Mouse (Mus musculus) T-cell, adult 2 months (primary cell): Measurements from ENCODE around the gene Supt6.
"Not testable (repeated sequence)": the region's sequence is repeated elsewhere in the genome, so short reads cannot be mapped to it uniquely, and the experiment has no call there.

ENCODE experiments used
- DNase-seq: peaks from one replicate; pipeline ENCODE4 v3.0.0; 2022; ENCODE audit warnings: low spot score

The Supt6 gene

DNA sequence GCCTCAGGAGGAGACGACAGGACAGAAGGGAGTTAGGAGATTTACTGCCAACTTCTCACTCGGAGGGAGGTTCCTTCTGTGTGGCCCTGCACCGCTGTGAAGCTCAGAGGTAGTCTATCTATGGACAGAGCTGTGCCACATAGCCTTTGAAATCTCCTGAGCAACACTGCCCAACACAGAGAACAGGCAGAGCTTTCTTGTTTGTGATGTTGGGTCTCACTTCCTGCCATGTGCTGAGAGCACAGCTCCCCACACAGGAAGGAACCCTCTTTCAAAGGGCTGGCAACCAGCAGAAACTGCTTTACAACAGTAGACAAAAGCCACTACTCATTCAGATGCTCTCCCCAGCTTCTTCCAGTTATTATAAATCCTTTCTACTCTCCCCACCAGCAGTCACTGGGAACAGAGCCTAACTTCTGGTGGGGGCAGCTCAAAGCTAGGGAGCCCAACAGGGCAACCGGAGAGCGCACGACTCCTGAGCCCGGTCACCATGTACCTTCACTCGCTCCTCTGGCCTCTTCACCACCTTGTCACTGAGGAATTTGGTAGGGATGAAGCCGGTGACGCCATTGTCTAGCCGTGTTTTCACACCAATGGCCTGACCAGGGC, 30.0 kb downstream of the Supt6 start:
- peak; percentile 57 for DNase-seq

DNA sequence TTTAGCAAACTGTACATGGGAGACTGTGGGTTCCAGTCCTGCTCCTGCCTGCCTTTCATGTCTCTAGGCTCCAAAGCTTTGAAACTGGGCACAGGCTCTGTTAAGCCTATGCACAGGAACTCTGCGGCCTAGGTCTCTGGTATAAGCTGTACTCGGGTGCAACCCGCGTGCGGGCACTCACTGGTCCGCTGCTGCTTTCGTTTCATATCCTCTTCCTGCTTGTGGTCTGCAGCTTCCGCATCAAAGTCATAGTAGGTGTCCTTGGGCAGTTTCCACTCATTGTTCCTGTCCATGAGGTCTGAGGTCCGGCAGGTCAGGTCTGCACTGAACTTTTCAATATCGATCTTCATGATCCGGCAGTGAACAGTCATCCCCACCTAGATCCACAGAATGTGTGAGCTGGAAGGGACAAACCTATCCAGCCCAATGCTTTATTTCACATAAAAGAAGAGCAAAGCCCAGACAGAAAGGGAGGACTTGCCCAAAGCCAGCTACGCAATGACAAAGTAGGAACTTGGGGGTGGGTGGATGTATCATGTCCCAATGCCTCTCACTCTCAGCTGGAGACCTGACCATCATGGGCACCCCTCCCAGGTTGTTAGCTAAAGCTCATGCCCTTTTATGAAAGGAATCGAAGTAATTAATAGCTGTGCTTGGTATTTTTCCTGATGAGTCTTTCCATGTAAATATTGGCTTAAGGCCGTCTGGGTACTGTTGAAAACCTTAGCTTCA, 32.5 kb downstream of the Supt6 start:
- peak; percentile 34 for DNase-seq

DNA sequence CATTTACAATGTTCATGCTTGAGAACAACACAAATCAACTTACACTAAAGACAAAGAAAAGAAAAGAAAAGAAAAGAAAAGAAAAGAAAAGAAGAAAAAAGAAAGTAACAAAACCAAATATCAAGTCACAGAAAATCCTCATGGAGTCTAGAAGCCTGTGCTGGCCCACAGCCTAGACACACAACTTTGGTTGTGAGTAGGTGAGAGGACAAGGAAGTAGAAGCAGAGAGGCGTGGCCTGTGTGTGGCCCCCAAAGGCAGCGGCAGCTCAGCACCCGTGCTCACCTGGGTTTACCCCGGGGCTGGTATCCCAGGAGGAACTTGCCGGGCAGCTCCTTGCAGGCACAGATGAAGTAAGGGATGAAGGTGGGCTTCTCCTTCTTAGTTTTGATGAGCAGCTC, 34.3 kb downstream of the Supt6 start:
- no peak for DNase-seq

DNA sequence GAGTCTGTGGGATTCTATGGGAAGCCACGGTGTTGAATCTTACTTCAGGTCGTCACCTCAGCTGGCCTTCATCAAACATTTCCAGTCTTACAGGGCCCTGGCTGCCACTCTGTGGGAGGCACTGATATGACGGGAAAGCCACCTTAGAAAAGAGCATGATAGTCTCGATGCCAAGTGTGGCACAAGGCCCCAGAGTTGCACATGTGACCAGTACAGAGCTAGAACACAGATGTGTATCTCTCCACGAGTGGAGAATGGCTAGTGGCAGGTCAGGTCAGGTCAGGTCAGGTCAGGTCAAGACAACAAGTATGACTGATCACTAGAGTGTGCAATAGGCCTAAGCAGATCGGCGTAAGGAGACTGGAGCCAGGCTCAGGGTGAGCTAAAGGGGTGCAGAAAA, 35.2 kb downstream of the Supt6 start:
- DNase-seq = no peak

DNA sequence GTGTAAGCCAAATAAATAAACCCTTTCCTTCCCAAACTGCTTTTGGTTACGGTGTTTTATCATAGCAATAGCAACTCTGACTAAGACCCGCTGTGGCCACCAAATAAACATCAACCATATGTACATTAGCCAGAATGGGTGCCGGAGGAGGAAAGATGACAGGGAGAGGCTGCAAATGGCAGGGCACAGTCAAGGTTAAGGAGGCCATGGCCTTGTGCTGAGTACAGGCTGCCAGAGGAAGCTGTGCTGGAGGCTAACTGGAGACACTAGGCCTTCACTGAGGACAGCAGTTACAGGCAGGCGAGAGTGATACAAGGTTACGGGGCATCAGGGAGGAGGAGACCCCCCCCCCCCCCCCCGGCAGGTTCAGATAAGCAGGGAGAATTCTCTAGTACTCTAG, 35.9 kb downstream of the Supt6 start:
- no peak for DNase-seq

GRCm38 (mm10) chr11:78207190-78207589, 38.6 kb downstream of the Supt6 start:
- no peak for DNase-seq

- no peak for DNase-seq
These were observed 40.2 kb downstream of the Supt6 start for GRCm38 (mm10) chr11:78205361-78206206.

DNA sequence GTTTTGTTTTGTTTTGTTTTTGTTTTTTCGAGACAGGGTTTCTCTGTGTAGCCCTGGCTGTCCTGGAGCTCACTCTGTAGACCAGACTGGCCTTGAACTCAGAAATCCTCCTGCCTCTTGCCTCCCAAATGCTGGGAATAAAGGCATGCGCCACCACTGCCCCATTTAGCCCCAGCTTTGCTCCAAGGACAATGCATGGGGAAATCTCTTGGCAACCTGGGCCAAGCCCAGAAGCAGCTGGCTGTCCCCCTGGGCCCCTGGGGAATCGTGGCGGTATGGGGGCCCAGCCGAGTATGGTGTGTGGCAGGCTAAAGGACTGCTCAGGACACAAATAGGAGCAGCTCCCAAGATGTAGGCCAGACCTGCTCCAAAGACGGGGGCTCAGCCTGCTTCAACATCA, 41.5 kb downstream of the Supt6 start:
- no peak for DNase-seq

- DNase-seq = no peak
These were observed 43.4 kb downstream of the Supt6 start for GRCm38 (mm10) chr11:78202372-78202771.

DNA sequence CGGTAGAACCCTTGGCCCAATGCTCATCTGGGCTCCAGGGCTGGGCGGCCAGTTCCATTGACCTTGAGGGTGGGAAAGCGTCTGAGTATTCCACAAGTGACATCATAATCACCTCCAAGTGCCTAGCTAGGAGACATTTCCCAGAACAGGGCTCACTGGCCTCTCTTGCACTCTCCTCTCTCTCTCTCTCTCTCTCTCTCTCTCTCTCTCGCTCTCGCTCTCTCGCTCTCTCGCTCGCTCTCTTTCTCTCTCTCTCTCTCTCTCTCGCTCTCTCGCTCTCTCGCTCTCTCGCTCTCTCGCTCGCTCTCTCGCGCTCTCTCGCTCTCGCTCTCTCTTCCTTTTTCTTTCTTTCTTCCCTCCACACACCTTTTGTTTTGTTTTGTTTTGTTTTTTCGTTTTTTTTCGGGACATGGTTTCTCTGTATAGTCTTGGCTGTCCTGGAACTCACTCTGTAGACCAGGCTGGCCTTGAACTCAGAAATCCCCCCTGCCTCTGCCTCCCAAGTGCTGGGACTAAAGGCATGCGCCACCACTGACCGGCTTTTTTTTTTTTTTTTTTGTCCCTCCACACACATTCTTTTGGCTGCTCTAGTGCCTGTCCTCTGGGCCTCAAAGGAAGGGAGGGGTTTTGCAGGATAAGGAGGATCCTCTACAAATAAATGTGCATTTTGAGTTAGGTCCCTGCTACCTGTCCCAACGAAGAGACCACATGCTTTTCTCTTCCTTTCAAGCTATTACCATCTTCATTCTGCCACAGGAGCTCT, 50.5 kb downstream of the Supt6 start:
- no peak for DNase-seq

GRCm38 (mm10) chr11:78194411-78195100, 51.2 kb downstream of the Supt6 start:
- DNase-seq = peak; percentile 48

DNA sequence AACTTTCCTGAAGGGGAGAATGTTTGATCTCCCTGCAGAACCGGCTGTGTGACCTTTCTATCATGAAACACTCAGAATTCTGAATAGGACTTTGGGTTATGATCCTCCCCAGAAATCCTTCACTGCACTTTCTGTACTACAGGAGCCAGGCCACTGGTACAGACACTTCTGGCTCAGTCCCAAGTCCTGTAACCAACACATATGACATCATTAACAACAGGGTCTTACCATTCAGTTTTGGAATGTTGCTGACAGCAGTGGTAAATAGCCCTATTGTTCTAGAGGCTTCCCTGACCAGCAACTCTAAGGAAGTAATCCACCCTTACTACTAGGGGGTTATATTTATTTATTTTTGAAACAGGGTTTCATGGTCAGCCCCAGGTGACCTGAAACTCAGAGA, 52.7 kb downstream of the Supt6 start, which contains the start of gene Proca1:
Gene Proca1, plus strand, starts transcription at position 280 of the 400 bp plus-strand sequence.
- no peak for DNase-seq

DNA sequence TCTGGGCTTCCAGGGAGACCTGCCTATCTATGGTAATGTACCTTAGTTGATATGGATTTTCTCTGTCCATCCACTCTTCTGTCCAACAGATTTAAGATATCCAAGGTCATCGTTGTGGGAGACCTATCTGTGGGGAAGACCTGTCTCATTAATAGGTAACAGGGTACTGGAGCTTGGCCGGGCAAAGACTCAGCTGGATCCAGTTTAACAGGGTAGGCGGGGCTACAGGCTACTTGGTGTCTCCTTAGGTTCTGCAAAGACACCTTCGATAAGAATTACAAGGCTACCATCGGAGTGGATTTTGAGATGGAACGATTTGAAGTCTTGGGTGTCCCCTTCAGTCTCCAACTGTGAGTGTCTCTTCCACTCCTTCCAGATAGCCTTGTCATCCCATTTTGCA, 55.7 kb downstream of the Supt6 start:
- DNase-seq = no peak

DNA sequence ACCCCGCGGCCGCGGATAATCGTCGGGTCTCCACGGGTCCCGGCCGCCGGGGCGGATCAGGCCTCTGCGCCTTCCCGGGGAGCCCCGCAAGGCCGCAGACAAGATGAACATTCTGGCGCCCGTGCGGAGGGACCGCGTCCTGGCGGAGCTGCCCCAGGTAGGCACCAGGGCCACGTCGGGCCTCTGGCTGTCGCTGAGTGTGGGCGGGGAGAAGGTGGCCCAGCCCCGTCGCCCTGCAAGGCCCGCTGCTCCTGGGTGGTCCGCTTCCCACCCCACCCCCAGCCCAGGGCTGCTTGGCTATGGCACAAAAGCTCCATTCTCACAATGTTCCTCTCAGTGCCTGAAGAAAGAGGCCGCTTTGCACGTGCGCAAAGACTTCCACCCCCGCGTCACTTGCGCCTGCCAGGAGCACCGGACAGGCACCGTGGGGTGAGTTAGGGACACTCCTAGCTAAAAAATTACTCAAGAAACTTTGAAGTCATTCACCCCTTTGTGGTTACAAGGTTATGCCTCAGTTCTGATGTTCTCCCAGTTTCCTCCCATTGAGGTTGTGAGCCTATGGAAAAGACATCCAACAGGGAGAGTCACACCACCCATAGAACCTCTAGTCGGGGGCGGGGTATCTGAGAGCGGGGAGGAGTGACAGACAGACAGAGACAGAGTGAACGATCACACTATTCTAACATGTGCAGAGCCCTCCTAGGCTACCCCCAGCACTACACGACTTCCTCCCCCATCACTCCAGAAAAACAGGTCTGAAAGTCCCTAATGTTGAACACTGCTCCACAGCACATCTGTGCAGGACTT, 56.4 kb downstream of the Supt6 start:
- peak; percentile 31 for DNase-seq

DNA sequence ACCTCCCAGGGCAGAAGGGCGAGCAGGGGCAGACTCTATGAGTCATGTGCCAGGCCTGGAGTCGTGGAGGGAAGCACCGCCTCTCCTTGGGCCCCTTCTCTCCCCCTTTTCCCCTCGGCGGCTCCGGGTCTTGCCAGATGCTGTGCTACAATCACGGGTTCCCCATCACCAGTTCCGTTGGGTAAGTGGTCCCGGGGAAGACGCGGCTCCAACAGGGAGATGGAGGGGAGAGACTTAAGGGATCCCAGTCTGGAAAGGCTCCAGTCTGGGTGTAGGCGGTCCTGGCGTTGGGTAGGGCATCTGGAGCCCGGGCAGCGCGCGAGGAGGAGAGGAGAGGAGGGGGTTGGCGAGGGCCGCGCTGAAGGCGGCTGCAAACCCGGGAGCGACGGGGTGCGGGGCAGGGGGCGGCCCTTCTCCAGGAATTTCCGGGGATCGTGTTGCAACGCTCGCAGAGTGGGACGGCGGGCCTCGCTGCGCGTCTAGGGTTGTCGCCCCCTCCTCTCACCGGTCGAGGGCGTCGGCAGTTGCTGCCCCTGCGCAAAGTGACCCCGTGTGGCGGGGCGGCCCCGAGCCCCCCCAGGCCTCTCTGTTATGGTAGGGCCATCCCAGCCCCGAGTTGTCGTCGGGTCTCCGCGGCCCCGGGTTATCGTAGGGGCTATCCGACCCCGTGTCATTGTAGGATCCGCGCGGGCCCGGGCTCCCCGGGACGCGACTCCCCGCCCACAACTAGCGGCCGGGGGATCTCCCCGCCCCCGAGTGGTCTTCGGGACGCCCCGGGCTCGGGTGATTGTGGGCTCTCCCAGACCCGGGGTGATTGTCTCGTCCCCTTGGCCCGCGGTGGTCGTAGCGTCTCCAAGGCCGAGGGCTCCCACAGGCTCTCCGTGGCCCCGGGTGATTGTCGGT, 57.2 kb downstream of the Supt6 start, which contains the start of gene Rab34:
Gene Rab34, plus strand, starts transcription at position 100 of the 903 bp plus-strand sequence.
- no peak for DNase-seq

DNA sequence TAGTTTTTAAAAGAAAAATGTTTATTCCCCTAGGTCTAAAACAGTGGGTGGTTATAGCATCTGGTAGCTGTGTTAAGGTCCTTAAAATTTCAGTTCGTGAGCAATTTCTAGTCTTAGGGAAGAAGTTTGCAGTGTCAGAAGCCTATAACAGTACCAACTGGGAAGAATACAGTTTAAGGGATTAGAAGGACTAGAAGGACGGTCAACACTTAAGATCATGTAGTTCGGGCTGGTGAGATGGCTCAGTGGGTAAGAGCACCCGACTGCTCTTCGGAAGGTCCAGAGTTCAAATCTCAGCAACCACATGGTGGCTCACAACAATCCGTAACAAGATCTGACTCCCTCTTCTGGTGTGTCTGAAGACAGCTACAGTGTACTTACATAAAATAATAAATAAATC, 61.1 kb downstream of the Supt6 start:
- not testable (repeated sequence) for DNase-seq

GRCm38 (mm10) chr11:78183884-78184514, 61.8 kb downstream of the Supt6 start:
- no peak for DNase-seq

DNA sequence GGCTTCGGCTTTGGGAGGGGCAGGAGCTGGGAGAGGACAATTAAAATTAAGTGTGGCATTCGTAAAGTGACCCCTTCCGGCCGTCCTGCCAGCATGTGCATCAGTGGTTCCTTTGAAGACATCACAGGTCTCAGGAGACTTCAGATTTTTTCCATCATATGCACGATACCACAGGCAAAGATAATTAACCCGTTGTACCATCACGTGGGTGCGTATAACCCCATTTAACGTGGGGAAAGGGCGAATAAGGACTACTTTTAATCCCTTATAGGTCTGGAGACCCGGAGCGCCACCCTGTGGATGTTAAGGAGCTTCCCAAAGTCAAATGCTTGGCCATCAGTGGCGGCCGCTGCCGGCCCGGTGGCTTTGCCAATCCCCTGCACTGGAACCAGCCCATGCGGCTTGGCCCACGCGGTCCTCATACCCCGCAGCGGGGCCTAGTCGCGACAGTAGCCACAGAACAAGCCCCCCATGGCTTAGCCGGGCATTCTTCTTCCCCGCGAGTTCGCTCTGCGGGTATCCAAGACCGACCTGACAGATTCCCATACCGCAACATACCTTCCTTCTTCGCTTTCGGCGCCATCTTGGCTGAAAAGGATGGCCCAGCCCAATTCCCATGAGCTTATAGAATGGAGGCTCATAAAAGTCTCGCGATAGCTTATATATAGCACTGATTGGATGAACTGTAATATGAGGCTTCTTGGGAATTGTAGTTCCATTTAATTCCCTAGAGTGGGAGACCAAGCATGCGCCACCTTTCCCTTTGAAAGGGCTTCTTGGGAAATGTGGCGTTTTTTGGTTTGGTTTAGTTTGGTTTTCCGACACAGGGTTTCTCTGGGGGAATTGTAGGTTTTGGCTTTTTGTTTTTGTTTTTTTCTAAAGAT, 62.6 kb downstream of the Supt6 start, which contains the start of gene Rpl23a:
Gene Rpl23a, minus strand, starts transcription at position 624 of the 884 bp plus-strand sequence.
- peak; percentile 77 for DNase-seq
